Mouse (Mus musculus) small intestine, adult 2 months (tissue): ENCODE measurements around the gene Rabl6. TPM values are rescaled to one million over a fixed set of nuclear protein-coding genes. Genes with fewer than 3 reads are reported as not detected.

Experiments
- H3K27ac ChIP-seq: fragments of 200-500 bp; 2 replicates; pipeline ENCODE4 v1.5.1; 2012; ENCODE audit warnings: low read depth, low read length, control low read depth, inconsistent platforms; ENCODE audit not compliant: insufficient read depth
- H3K27me3 ChIP-seq: fragments of 200-500 bp; 2 replicates; pipeline ENCODE4 v1.6.1; 2012; ENCODE audit warnings: mild to moderate bottlenecking, moderate library complexity, low read length, inconsistent platforms; ENCODE audit not compliant: control insufficient read depth, insufficient read depth
- H3K36me3 ChIP-seq: fragments of 200-500 bp; 2 replicates; pipeline ENCODE4 v1.6.1; 2012; ENCODE audit warnings: mild to moderate bottlenecking, low read length, control low read depth, inconsistent platforms; ENCODE audit not compliant: control insufficient read depth, insufficient read depth
- H3K4me1 ChIP-seq: fragments of 200-500 bp; 2 replicates; pipeline ENCODE4 v1.6.1; 2012; ENCODE audit warnings: low read length, inconsistent platforms, mixed read lengths; ENCODE audit not compliant: control insufficient read depth, insufficient read depth, insufficient read length
- H3K4me3 ChIP-seq: fragments of 200-500 bp; 2 replicates; pipeline ENCODE4 v1.5.1; 2012; ENCODE audit warnings: low read depth, mild to moderate bottlenecking, control low read depth, inconsistent platforms, low read length, moderate library complexity
- CTCF ChIP-seq: fragments of 200-500 bp; IDR thresholded peaks from 2 replicates; pipeline ENCODE4 v1.5.1; 2012; ENCODE audit warnings: low read depth, mild to moderate bottlenecking, control low read depth, inconsistent platforms, low read length, moderate library complexity, mixed read lengths; ENCODE audit not compliant: insufficient replicate concordance, insufficient read length; ENCODE audit errors: extremely low read depth
- POLR2A ChIP-seq: fragments of 200-500 bp; IDR thresholded peaks from 2 replicates; pipeline ENCODE4 v1.6.1; 2012; ENCODE audit warnings: low read depth, mild to moderate bottlenecking, control low read depth, inconsistent platforms, low read length, moderate library complexity
- WGBS: fragments of 180-500 bp; shearing (Covaris S2); methylation state at CpG from one replicate; pipeline ENCODE4 v1.1.7; 2018; 5-methylcytosine and 5-hydroxymethylcytosine counted together
- polyA plus RNA-seq: library from polyadenylated mRNA; depleted of rRNA; stranded (reverse); fragments of >200 nt; gene quantifications from 2 replicates; pipeline ENCODE4 v1.2.3, GENCODE M21; 2012

Rabl6 gene
- polyA plus RNA-seq, 1 experiment: 47.6 TPM

DNA sequence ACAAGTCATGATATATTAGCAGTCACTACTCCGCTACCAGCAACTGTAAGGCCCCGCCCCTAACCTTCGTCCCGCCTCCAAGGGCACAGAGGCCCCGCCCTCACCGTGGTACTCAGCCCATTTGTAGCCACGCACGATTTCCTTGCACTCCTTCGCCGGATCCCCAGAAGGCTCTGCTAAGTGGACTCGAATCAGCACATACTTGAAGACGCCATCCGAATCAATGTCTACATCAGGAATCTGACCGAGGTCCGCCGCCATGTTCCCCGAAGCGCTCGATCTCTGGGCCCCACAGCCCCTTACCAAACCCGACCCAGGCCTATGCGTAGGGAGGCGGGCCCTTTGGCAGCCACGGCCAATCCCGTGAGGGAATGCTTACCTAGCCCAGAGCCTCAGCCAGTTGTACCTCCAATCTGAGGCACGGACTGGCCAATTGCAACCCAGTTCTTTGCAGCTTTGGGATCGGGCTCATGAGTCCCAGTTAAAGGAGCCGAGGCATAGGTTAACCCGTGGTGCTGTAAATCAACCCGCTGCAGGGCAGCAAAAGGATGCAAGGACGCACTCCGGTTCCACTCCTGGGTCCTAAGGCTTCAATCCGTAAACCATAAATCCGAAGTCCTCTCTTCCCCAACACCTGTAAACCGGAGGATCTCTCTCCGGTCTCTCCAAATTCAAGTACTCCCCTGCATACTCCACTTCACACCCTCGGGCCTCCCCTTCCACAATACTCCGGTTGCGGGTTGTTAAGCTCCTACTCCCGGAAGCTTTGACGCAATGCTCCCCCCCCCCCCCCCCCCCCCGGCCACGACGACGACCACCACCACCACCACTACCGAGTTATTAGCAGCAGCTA is 33.5 kb downstream of the Rabl6 start, which contains the start of the genes Mamdc4 and Phpt1:
Mamdc4 (minus strand) TSS at position 267 of the 853 bp plus-strand sequence.
Phpt1 (minus strand) TSS at position 646 of the 853 bp plus-strand sequence.
- Histone ChIP-seq H3K4me3 (peak within 1 kb of the TSS; percentile 72), H3K27ac (peak within 1 kb of the TSS; percentile 68), H3K27me3 (peaks cover 31% of the 10 kb centered on the region), H3K36me3 (no peaks in the 10 kb centered on the region), H3K4me1 (peaks cover 27% of the 10 kb centered on the region)
- TF ChIP-seq POLR2A: peak; percentile 61; the same call in 1 of the 2 replicates
- no peak for TF ChIP-seq CTCF
- under 1% methylated on average over 44 of the region's 45 CpGs for WGBS

GRCm38 (mm10) chr2:25574136-25574535 is 34.2 kb downstream of the Rabl6 start:
- TF ChIP-seq CTCF (no peak), POLR2A (no peak)
- H3K4me3 ChIP-seq: peak overlapping the region; percentile 72
- no peak overlapping the region for H3K27ac ChIP-seq
- no peaks in the 10 kb centered on the region for H3K36me3 ChIP-seq
- 5% methylated on average over 11 of the region's 11 CpGs for WGBS
- H3K4me1 ChIP-seq: peaks cover 27% of the 10 kb centered on the region
- peaks cover 24% of the 10 kb centered on the region for H3K27me3 ChIP-seq

DNA sequence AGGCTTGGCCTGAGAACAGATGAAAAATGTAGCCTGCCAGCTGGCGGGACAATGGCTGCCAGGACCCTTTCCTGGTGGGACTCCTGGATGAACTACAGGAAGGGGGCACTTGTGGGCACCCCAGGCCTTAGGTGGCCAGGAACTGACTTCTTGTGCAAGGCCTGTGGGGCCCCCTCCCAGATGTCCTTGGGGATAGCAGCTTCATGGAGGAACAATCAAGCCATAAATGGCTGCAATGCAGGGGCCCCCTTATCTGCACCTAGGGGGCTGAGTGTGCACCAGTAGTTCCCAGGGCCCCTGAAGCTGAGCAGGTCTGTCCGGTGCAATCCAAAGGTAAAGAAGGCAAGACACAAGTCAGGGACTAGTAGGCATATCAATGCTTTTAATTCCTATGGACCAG is 35.3 kb downstream of the Rabl6 start:
- H3K36me3 ChIP-seq: no peaks in the 10 kb centered on the region
- TF ChIP-seq POLR2A: no peak
- no peak for TF ChIP-seq CTCF
- H3K27me3 ChIP-seq: peaks cover 14% of the 10 kb centered on the region
- no peak overlapping the region for H3K27ac ChIP-seq
- H3K4me3 ChIP-seq: no peak overlapping the region
- WGBS: 76% methylated on average over 2 of the region's 2 CpGs
- peaks cover 34% of the 10 kb centered on the region for H3K4me1 ChIP-seq

GRCm38 (mm10) chr2:25571221-25571620 is 37.1 kb downstream of the Rabl6 start:
- Histone ChIP-seq H3K4me1 (peaks cover 29% of the 10 kb centered on the region), H3K27ac (no peak overlapping the region), H3K36me3 (no peaks in the 10 kb centered on the region), H3K4me3 (no peak overlapping the region), H3K27me3 (no peaks in the 10 kb centered on the region)
- TF ChIP-seq POLR2A: no peak
- TF ChIP-seq CTCF: no peak
- 70% methylated on average over 4 of the region's 4 CpGs for WGBS

GRCm38 (mm10) chr2:25569323-25569722 is 39.0 kb downstream of the Rabl6 start:
- Histone ChIP-seq H3K27ac (no peak overlapping the region), H3K27me3 (no peaks in the 10 kb centered on the region), H3K36me3 (peaks cover 5% of the 10 kb centered on the region; the same call in 1 of the 2 replicates), H3K4me1 (peaks cover 31% of the 10 kb centered on the region), H3K4me3 (no peak overlapping the region)
- WGBS: 88% methylated on average over 3 of the region's 3 CpGs
- TF ChIP-seq CTCF (no peak), POLR2A (no peak)

GRCm38 (mm10) chr2:25568473-25569019 is 39.8 kb downstream of the Rabl6 start:
- Histone ChIP-seq H3K4me1 (peaks cover 34% of the 10 kb centered on the region), H3K27ac (no peak overlapping the region), H3K4me3 (no peak overlapping the region), H3K36me3 (peaks cover 10% of the 10 kb centered on the region), H3K27me3 (no peaks in the 10 kb centered on the region)
- 35% methylated on average over 6 of the region's 6 CpGs for WGBS
- no peak for TF ChIP-seq POLR2A
- TF ChIP-seq CTCF: no peak

GRCm38 (mm10) chr2:25566558-25566957 is 41.8 kb downstream of the Rabl6 start:
- no peak overlapping the region for H3K4me3 ChIP-seq
- WGBS: 82% methylated on average over 6 of the region's 6 CpGs
- H3K27me3 ChIP-seq: no peaks in the 10 kb centered on the region
- no peak for TF ChIP-seq CTCF
- TF ChIP-seq POLR2A: no peak
- H3K27ac ChIP-seq: no peak overlapping the region
- peaks cover 29% of the 10 kb centered on the region for H3K36me3 ChIP-seq
- peaks cover 51% of the 10 kb centered on the region for H3K4me1 ChIP-seq
